Mouse (Mus musculus): ENCODE results near the gene Agpat3.

Agpat3 gene

GRCm38 (mm10) chr10:78324556-78325164 is 27.6 kb downstream of the Agpat3 start:
- DNase-seq (ENCODE audit: low read depth, low spot score): no peak

GRCm38 (mm10) chr10:78323214-78323880 is 28.9 kb downstream of the Agpat3 start:
- DNase-seq (ENCODE audit: low read depth, low spot score): no peak

GRCm38 (mm10) chr10:78322806-78323205 is 29.5 kb downstream of the Agpat3 start:
- DNase-seq (ENCODE audit: low read depth, low spot score): peak; percentile 20

GRCm38 (mm10) chr10:78321133-78321757 is 31.0 kb downstream of the Agpat3 start:
- DNase-seq (ENCODE audit: low read depth, low spot score): no peak

- DNase-seq (ENCODE audit: low read depth, low spot score): no peak
Measured at GRCm38 (mm10) chr10:78320526-78320925, 31.8 kb downstream of the Agpat3 start.

- no peak for DNase-seq (ENCODE audit: low read depth, low spot score)
Measured at GRCm38 (mm10) chr10:78319940-78320339, 32.3 kb downstream of the Agpat3 start.

- no peak for DNase-seq (ENCODE audit: low read depth, low spot score)
Measured at GRCm38 (mm10) chr10:78317270-78317923, 34.9 kb downstream of the Agpat3 start.

GRCm38 (mm10) chr10:78316228-78317087 is 35.8 kb downstream of the Agpat3 start:
- no peak for DNase-seq (ENCODE audit: low read depth, low spot score)

- DNase-seq (ENCODE audit: low read depth, low spot score): no peak
Measured at GRCm38 (mm10) chr10:78315145-78315544, 37.1 kb downstream of the Agpat3 start.

GRCm38 (mm10) chr10:78311886-78312635 is 40.2 kb downstream of the Agpat3 start:
- no peak for DNase-seq (ENCODE audit: low read depth, low spot score)

- DNase-seq (ENCODE audit: low read depth, low spot score): no peak
Measured at GRCm38 (mm10) chr10:78310747-78311267, 41.5 kb downstream of the Agpat3 start.

GRCm38 (mm10) chr10:78308617-78309016 is 43.7 kb downstream of the Agpat3 start:
- no peak for DNase-seq (ENCODE audit: low read depth, low spot score)

GRCm38 (mm10) chr10:78307391-78307790 is 44.9 kb downstream of the Agpat3 start:
- DNase-seq (ENCODE audit: low read depth, low spot score): no peak

GRCm38 (mm10) chr10:78306027-78306426 is 46.3 kb downstream of the Agpat3 start:
- no peak for DNase-seq (ENCODE audit: low read depth, low spot score)

GRCm38 (mm10) chr10:78304996-78305395 is 47.3 kb downstream of the Agpat3 start:
- no peak for DNase-seq (ENCODE audit: low read depth, low spot score)

- peak; percentile 75 for DNase-seq (ENCODE audit: low read depth, low spot score)
Measured at GRCm38 (mm10) chr10:78303675-78304074, 48.6 kb downstream of the Agpat3 start.

GRCm38 (mm10) chr10:78300061-78300460 is 52.2 kb downstream of the Agpat3 start:
- DNase-seq (ENCODE audit: low read depth, low spot score): peak; percentile 27

GRCm38 (mm10) chr10:78298651-78299644 is 53.3 kb downstream of the Agpat3 start:
- peak; percentile 88 for DNase-seq (ENCODE audit: low read depth, low spot score)

Data from CD4-positive, CD25-positive, alpha-beta regulatory T cell, adult 2 months (primary cell).